Mouse (Mus musculus) hindbrain, embryonic 13.5 days (tissue): ENCODE data around the gene Olig3. TPM values are rescaled to one million over a fixed set of nuclear protein-coding genes. Genes with fewer than 3 reads are reported as not detected.

ENCODE experiments used
- ATAC-seq: fragments of 200-750 bp; cut with Nextera tagmentation; 2 replicates; pipeline ENCODE4 v1.8.0; 2017; ENCODE audit warnings: moderate TSS enrichment; ENCODE audit not compliant: low FRiP score
- H3K27ac ChIP-seq: fragments of 300-500 bp; sonication (generic); 2 replicates; pipeline ENCODE4 v1.5.1; 2015; ENCODE audit warnings: inconsistent platforms, mild to moderate bottlenecking, moderate library complexity
- H3K27me3 ChIP-seq: fragments of 300-500 bp; sonication (generic); 2 replicates; pipeline ENCODE4 v1.6.1; 2015; ENCODE audit warnings: mild to moderate bottlenecking, inconsistent platforms
- H3K36me3 ChIP-seq: fragments of 300-500 bp; sonication (generic); 2 replicates; pipeline ENCODE4 v1.6.1; 2015; ENCODE audit warnings: mild to moderate bottlenecking, inconsistent platforms
- H3K4me1 ChIP-seq: fragments of 300-500 bp; sonication (generic); replicated peaks from 2 replicates; pipeline ENCODE4 v1.6.1; 2015; ENCODE audit warnings: inconsistent platforms
- H3K4me2 ChIP-seq: fragments of 300-500 bp; sonication (generic); 2 replicates; pipeline ENCODE4 v1.6.1; 2015; ENCODE audit warnings: inconsistent platforms, mild to moderate bottlenecking, moderate library complexity
- H3K4me3 ChIP-seq: fragments of 300-500 bp; sonication (generic); 2 replicates; pipeline ENCODE4 v1.5.1; 2015; ENCODE audit warnings: mild to moderate bottlenecking, inconsistent platforms
- H3K9ac ChIP-seq: fragments of 300-500 bp; sonication (generic); 2 replicates; pipeline ENCODE4 v1.6.1; 2015; ENCODE audit warnings: mild to moderate bottlenecking, inconsistent platforms
- H3K9me3 ChIP-seq: fragments of 300-500 bp; sonication (generic); 2 replicates; pipeline ENCODE4 v1.6.1; 2016; ENCODE audit warnings: inconsistent platforms
- WGBS: fragments of 180-500 bp; shearing (Covaris S2); methylation state at CpG from one replicate; pipeline ENCODE4 v1.1.7; 2015; 5-methylcytosine and 5-hydroxymethylcytosine counted together
- polyA plus RNA-seq: library from polyadenylated mRNA; unstranded; fragments of >200 nt; fragmentation: Nextera tagmentation; extraction: Ambion mirVana; gene quantifications from 2 replicates; pipeline ENCODE4 v1.2.1, GENCODE M21; 2015

The Olig3 gene
- polyA plus RNA-seq, 1 experiment from 2014 or later = 29.9 TPM

GRCm38 (mm10) chr10:19401136-19401535 lies 44.8 kb downstream of the Olig3 start:
- Histone ChIP-seq H3K4me2 (no peak overlapping the region), H3K27me3 (peaks cover 30% of the 10 kb centered on the region), H3K4me1 (peaks cover 22% of the 10 kb centered on the region), H3K27ac (no peak overlapping the region), H3K9me3 (no peaks in the 10 kb centered on the region), H3K36me3 (no peaks in the 10 kb centered on the region), H3K9ac (no peak overlapping the region), H3K4me3 (no peak overlapping the region)
- WGBS = 8% methylated on average over 5 of the region's 5 CpGs
- ATAC-seq = 0 out of 2 replicates have a peak, but pooled peaks have one; percentile 26

GRCm38 (mm10) chr10:19404401-19404800 lies 48.1 kb downstream of the Olig3 start:
- H3K4me2 ChIP-seq = no peak overlapping the region
- no peak overlapping the region for H3K27ac ChIP-seq
- H3K27me3 ChIP-seq = peaks cover 38% of the 10 kb centered on the region
- H3K9ac ChIP-seq = no peak overlapping the region
- peaks cover 5% of the 10 kb centered on the region for H3K4me1 ChIP-seq
- H3K9me3 ChIP-seq = no peaks in the 10 kb centered on the region
- no peak for ATAC-seq
- no peaks in the 10 kb centered on the region for H3K36me3 ChIP-seq
- 9% methylated on average over 1 of the region's 1 CpGs for WGBS
- no peak overlapping the region for H3K4me3 ChIP-seq

GRCm38 (mm10) chr10:19405959-19406358 lies 49.6 kb downstream of the Olig3 start:
- Histone ChIP-seq H3K9me3 (no peaks in the 10 kb centered on the region), H3K4me1 (peaks cover 4% of the 10 kb centered on the region), H3K36me3 (no peaks in the 10 kb centered on the region), H3K4me2 (no peak overlapping the region), H3K9ac (no peak overlapping the region), H3K27ac (no peak overlapping the region), H3K4me3 (no peak overlapping the region), H3K27me3 (peaks cover 41% of the 10 kb centered on the region)
- WGBS = 79% methylated on average over 1 of the region's 1 CpGs
- no peak for ATAC-seq

- WGBS = 86% methylated on average over 3 of the region's 3 CpGs
Observed at GRCm38 (mm10) chr10:19407168-19407567, 50.8 kb downstream of the Olig3 start.

More at GRCm38 (mm10) chr10:19407168-19407567, 50.8 kb downstream of the Olig3 start:
- peaks cover 52% of the 10 kb centered on the region for H3K27me3 ChIP-seq
- no peak overlapping the region for H3K9ac ChIP-seq
- H3K4me3 ChIP-seq = no peak overlapping the region
- H3K9me3 ChIP-seq = no peaks in the 10 kb centered on the region
- no peak overlapping the region for H3K27ac ChIP-seq
- no peaks in the 10 kb centered on the region for H3K4me1 ChIP-seq
- H3K36me3 ChIP-seq = no peaks in the 10 kb centered on the region
- H3K4me2 ChIP-seq = no peak overlapping the region
- ATAC-seq = no peak

Other genes with a start within 250 kb of the Olig3 start
- 21.6 and 23.1 TPM in 2 replicates for gene Ifngr1, start 235.4 kb downstream of the Olig3 start, polyA plus RNA-seq